Mouse (Mus musculus) embryonic facial prominence, embryonic 11.5 days (tissue): ENCODE data around the gene Tesk2. TPM values are rescaled to one million over a fixed set of nuclear protein-coding genes. Genes with fewer than 3 reads are reported as not detected.

Source experiments
- ATAC-seq: fragments of 200-750 bp; cut with Nextera tagmentation; replicated peaks from 2 replicates; pipeline ENCODE4 v1.8.0; 2017; ENCODE audit warnings: low read depth; ENCODE audit not compliant: insufficient number of reproducible peaks, low FRiP score, low TSS enrichment
- DNase-seq: peaks from one replicate; pipeline ENCODE4 v3.0.0-alpha.2; 2015; ENCODE audit warnings: low spot score
- H3K27ac ChIP-seq: fragments of 300-500 bp; sonication (generic); replicated peaks from 2 replicates; pipeline ENCODE4 v1.5.1; 2014; ENCODE audit warnings: mild to moderate bottlenecking, low read depth, low read length, control low read depth
- H3K27me3 ChIP-seq: fragments of 300-500 bp; sonication (generic); 2 replicates; pipeline ENCODE4 v1.6.1; 2014; ENCODE audit warnings: mild to moderate bottlenecking, low read length, moderate library complexity, mixed read lengths; ENCODE audit not compliant: control insufficient read depth, insufficient read depth
- H3K36me3 ChIP-seq: fragments of 300-500 bp; sonication (generic); replicated peaks from 2 replicates; pipeline ENCODE4 v1.6.1; 2014; ENCODE audit warnings: low read depth, mild to moderate bottlenecking, low read length, moderate library complexity, mixed read lengths; ENCODE audit not compliant: control insufficient read depth, insufficient read depth
- H3K4me1 ChIP-seq: fragments of 300-500 bp; sonication (generic); 2 replicates; pipeline ENCODE4 v1.6.1; 2014; ENCODE audit warnings: low read length, mixed read lengths; ENCODE audit not compliant: control insufficient read depth, insufficient read depth
- H3K4me2 ChIP-seq: fragments of 300-500 bp; sonication (generic); 2 replicates; pipeline ENCODE4 v1.6.1; 2014; ENCODE audit warnings: low read depth, mild to moderate bottlenecking, control low read depth, low read length, moderate library complexity
- H3K4me3 ChIP-seq: fragments of 300-500 bp; sonication (generic); 2 replicates; pipeline ENCODE4 v1.5.1; 2014; ENCODE audit warnings: low read depth, low read length, control low read depth
- H3K9ac ChIP-seq: fragments of 300-500 bp; sonication (generic); replicated peaks from 2 replicates; pipeline ENCODE4 v1.6.1; 2014; ENCODE audit warnings: mild to moderate bottlenecking, control low read depth, low read length
- H3K9me3 ChIP-seq: fragments of 300-500 bp; sonication (generic); replicated peaks from 2 replicates; pipeline ENCODE4 v1.6.1; 2016; ENCODE audit warnings: mild to moderate bottlenecking, low read length, inconsistent platforms, mixed read lengths; ENCODE audit not compliant: control insufficient read depth
- WGBS: fragments of 180-500 bp; shearing (Covaris S2); extraction: QIAGEN DNeasy Blood & Tissue Kit; methylation state at CpG from one replicate; pipeline ENCODE4 v1.1.7; 2014; 5-methylcytosine and 5-hydroxymethylcytosine counted together
- polyA plus RNA-seq: library from polyadenylated mRNA; unstranded; fragments of >200 nt; fragmentation: Nextera tagmentation; extraction: Ambion mirVana; gene quantifications from 2 replicates; pipeline ENCODE4 v1.2.1, GENCODE M21; 2014

Gene Tesk2
- polyA plus RNA-seq, 1 experiment from 2014 or later: 12.9 TPM

GRCm38 (mm10) chr4:116807197-116808129 is 86.7 kb downstream of the Tesk2 start, which contains the start of the genes Toe1 and Mutyh:
Gene Toe1 (minus strand): TSS chr4:116807640.
Gene Mutyh (plus strand): TSS chr4:116807723.
- Histone ChIP-seq H3K27ac (peak within 1 kb of the TSS; percentile 43), H3K36me3 (no peaks in the 10 kb centered on the region), H3K4me3 (peak within 1 kb of the TSS; percentile 67), H3K9me3 (no peaks in the 10 kb centered on the region), H3K9ac (peak within 1 kb of the TSS; percentile 86), H3K4me2 (peak within 1 kb of the TSS; percentile 63), H3K4me1 (peaks cover 4% of the 10 kb centered on the region; the same call in 1 of the 2 replicates), H3K27me3 (no peaks in the 10 kb centered on the region)
- DNase-seq (peak; percentile 100), ATAC-seq (peak; percentile 98)
- WGBS: under 1% methylated on average over 58 of the region's 58 CpGs

GRCm38 (mm10) chr4:116811012-116811411 is 90.3 kb downstream of the Tesk2 start:
- Histone ChIP-seq H3K9ac (no peak overlapping the region), H3K9me3 (no peaks in the 10 kb centered on the region), H3K4me1 (peaks cover 4% of the 10 kb centered on the region; the same call in 1 of the 2 replicates), H3K27ac (no peak overlapping the region), H3K4me2 (no peak overlapping the region), H3K27me3 (no peaks in the 10 kb centered on the region), H3K4me3 (no peak overlapping the region), H3K36me3 (no peaks in the 10 kb centered on the region)
- ATAC-seq (no peak), DNase-seq (no peak)
- WGBS: 81% methylated on average over 3 of the region's 3 CpGs

GRCm38 (mm10) chr4:116815276-116815675 is 94.5 kb downstream of the Tesk2 start:
- H3K9me3 ChIP-seq: no peaks in the 10 kb centered on the region
- H3K4me1 ChIP-seq: no peaks in the 10 kb centered on the region
- WGBS: 86% methylated on average over 5 of the region's 5 CpGs
- no peak overlapping the region for H3K4me3 ChIP-seq
- no peak overlapping the region for H3K27ac ChIP-seq
- no peaks in the 10 kb centered on the region; the same call in 1 of the 2 replicates for H3K27me3 ChIP-seq
- DNase-seq (no peak), ATAC-seq (no peak)
- no peaks in the 10 kb centered on the region for H3K36me3 ChIP-seq
- H3K4me2 ChIP-seq: no peak overlapping the region
- H3K9ac ChIP-seq: no peak overlapping the region

GRCm38 (mm10) chr4:116817486-116817885 is 96.7 kb downstream of the Tesk2 start:
- ATAC-seq (no peak), DNase-seq (no peak)
- Histone ChIP-seq H3K9me3 (no peaks in the 10 kb centered on the region), H3K4me3 (no peak overlapping the region), H3K27me3 (no peaks in the 10 kb centered on the region; the same call in 1 of the 2 replicates), H3K4me2 (no peak overlapping the region), H3K9ac (no peak overlapping the region), H3K4me1 (peaks cover 4% of the 10 kb centered on the region), H3K27ac (no peak overlapping the region), H3K36me3 (no peaks in the 10 kb centered on the region)
- WGBS: 92% methylated on average over 6 of the region's 6 CpGs

- no peaks in the 10 kb centered on the region; the same call in 1 of the 2 replicates for H3K27me3 ChIP-seq
- H3K9me3 ChIP-seq: no peaks in the 10 kb centered on the region
- 16% methylated on average over 32 of the region's 32 CpGs for WGBS
- H3K4me3 ChIP-seq: peak overlapping the region; percentile 48
- ATAC-seq: 0 out of 2 replicates have a peak, but pooled peaks have one; percentile 2
- no peak overlapping the region for H3K27ac ChIP-seq
- peak overlapping the region; percentile 56 for H3K9ac ChIP-seq
- peak; percentile 12 for DNase-seq
- H3K4me2 ChIP-seq: peak overlapping the region; percentile 93
- peaks cover 4% of the 10 kb centered on the region for H3K4me1 ChIP-seq
- H3K36me3 ChIP-seq: no peaks in the 10 kb centered on the region
These were observed 99.5 kb downstream of the Tesk2 start for GRCm38 (mm10) chr4:116819968-116820901.

DNA sequence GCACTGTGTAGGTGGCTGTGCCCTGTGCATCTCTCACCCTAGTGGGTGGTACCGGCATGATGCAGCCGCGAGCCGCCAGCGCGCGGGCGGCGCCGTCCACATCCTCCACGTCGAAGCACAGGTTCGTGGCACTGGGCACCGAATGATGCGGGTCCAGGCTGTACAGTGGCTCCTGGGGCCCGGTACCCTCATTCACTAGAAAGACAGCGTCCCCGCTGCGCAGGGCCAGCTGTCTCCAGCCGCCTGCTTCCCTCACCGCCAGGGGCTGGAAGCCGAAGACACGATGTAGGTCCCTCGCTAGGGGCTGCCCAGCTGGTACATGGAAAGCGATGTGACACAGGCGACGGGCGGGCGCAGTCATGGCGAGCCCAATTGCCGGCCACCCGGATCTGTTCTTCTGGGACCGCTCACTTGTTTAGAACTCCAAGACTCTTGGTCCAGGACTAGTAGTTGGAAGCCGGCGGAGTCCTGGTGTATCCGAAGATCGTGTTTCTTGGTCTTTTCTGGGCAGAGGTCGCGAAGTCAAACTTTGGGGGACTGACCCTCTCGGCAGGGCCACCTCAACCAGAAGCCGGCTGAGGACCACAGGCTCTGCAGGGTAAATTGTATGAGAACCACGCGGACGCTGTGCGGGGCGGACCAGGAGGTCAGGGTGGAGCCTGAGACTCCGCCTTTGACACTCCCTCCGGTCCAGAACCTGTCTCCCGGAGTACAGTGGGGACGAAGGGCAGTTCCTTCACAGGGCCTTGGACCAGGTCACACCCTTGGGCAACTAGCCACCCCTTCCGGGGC is 100.3 kb downstream of the Tesk2 start:
- no peak overlapping the region for H3K27ac ChIP-seq
- H3K9ac ChIP-seq: peak overlapping the region; percentile 56
- H3K27me3 ChIP-seq: no peaks in the 10 kb centered on the region; the same call in 1 of the 2 replicates
- DNase-seq (peak; percentile 64), ATAC-seq (peak; percentile 60)
- no peaks in the 10 kb centered on the region for H3K9me3 ChIP-seq
- peak overlapping the region; percentile 48 for H3K4me3 ChIP-seq
- H3K4me1 ChIP-seq: peaks cover 4% of the 10 kb centered on the region
- H3K36me3 ChIP-seq: no peaks in the 10 kb centered on the region
- under 1% methylated on average over 51 of the region's 51 CpGs for WGBS
- peak overlapping the region; percentile 93 for H3K4me2 ChIP-seq

DNA sequence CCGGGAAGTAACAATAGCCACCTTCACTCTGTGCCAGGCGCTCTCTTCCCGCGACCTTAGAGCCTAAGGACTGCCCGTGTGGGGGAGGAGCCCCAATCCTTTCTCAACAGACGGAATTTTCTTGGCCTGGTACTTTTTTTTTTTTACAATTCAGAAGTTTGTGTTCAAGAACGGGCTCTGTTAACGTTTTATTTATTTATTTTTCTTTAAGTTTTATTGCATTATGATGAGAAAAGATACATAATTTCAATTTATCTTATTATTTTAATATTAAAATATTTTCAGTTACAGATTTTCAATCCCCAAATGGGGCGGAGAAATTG is 100.9 kb downstream of the Tesk2 start, which contains the start of gene Hpdl:
Gene Hpdl, minus strand, starts transcription at position 14 of the 323 bp plus-strand sequence.
- peak within 1 kb of the TSS; percentile 56 for H3K9ac ChIP-seq
- H3K27ac ChIP-seq: no peak within 1 kb of the TSS
- H3K9me3 ChIP-seq: no peaks in the 10 kb centered on the region
- H3K4me2 ChIP-seq: peak within 1 kb of the TSS; percentile 93
- H3K4me3 ChIP-seq: peak within 1 kb of the TSS; percentile 48
- H3K36me3 ChIP-seq: no peaks in the 10 kb centered on the region
- H3K27me3 ChIP-seq: no peaks in the 10 kb centered on the region; the same call in 1 of the 2 replicates
- no peak; the same call in 1 of the 2 replicates for ATAC-seq
- WGBS: 13% methylated on average over 9 of the region's 9 CpGs
- H3K4me1 ChIP-seq: peaks cover 4% of the 10 kb centered on the region
- no peak for DNase-seq
